Mouse (Mus musculus) c-Kit-positive CD71-positive TER-119-positive erythroid progenitor cells, embryonic 14.5 days (primary cell): ENCODE data around the gene Vmn2r17.

ENCODE experiments used
- DNase-seq: peaks from one replicate; pipeline ENCODE4 v3.0.0-alpha.2; 2013; ENCODE audit warnings: low spot score

Gene Vmn2r17

DNA sequence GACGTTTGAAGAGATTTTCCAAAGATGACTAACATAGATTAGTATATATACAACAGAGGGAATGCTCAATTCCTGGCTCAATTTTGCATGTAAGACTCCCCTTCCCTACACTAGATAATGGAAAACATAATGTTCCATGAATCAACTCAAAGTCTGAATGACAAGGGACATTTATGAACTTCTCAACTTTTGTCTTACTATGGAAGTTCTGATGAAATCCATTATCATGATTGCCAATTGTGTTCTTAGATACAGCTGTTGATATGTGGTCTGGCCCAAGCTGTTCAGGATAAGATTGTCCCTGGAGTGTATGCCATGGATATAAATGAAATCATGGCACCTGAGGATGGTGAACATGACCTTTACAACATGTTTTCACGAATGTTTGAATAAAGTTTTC, at the start of gene Vmn2r17:
TSS of gene Vmn2r17 (plus strand) at position 301 of the 400 bp plus-strand sequence.
- DNase-seq = no peak

DNA sequence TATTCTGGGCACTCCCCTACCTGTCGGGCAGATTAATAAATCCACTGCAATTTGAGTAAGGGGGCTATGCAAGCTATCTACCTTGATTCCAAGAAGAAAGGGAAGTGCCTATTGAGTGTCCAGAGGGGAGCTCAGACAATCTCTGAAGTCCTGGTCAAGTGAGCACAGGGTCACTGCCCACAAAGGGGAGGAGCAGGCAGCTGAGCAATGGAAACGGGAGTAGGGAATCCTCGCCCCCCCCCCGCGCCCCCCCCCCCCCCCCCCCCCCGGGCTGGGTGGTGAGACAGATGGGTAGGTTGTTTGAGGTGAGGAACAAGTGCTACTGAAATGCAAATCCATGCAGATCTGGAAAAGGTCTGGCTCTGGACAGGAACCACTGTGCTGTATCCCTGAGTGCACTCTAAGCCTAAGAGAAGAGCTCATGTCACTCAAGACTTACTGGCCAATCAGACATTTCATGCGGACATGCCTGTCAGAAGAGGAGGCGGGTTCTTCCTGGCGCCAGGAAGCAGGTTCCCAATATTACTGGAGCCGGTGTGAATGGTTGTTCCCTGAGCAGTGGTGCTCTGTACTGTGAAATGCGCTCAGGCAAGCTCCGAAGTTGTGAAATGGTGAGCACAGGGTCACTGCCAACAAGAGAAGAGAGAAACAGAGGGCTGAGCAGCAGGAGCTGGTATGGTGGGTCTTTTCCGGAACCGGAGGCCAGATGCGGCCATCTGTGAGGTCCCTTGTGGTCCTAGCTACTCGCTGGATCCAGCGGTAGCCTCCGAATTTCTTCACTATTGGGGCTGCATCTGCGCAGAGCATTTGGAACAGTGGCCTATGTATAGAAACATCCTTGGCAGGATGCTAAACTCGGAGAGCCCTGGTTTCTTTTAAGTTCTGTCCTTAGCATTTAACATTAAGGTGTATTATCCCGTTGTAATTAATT, 47.4 kb downstream of the Vmn2r17 start:
- DNase-seq = no peak

DNA sequence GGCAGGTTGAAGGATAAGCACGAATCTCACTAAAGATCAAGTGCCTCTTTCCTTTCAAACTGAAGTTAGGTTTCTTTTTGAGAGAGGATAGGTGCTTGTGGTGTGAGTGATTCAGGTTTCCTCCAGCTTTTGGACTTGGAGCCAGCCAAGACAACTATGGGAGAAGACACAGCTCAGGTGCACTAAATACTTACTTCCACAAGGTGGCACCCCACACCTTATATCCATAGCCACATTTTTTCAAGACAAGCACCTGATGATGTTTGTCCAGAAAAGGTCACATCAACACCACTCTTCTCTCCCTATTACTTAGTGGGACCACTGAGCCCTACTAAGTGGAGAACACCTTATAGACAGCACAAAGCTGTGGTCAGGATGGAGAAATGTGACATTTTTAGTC, 87.2 kb downstream of the Vmn2r17 start:
- peak; percentile 7 for DNase-seq
